Mouse (Mus musculus): ENCODE results near the gene 1700016C15Rik.

GRCm38 (mm10) chr1:177792835-177793234 lies 63.2 kb downstream of the 1700016C15Rik start:
- no peak for TF ChIP-seq POLR2A (IDR thresholded peaks at IDR 0.05; ENCODE audit: borderline replicate concordance, control insufficient read depth, low read depth, low read length)
- TF ChIP-seq CTCF (IDR thresholded peaks at IDR 0.05; ENCODE audit: control insufficient read depth, insufficient read depth, low read length) = no peak
